Mouse (Mus musculus) olfactory bulb, adult 2 months (tissue): ENCODE measurements at regions not wholly inside any gene's neighbourhood (a gene's known extent, or its start where the extent isn't known, plus 50 kb on each side); places are given as distances from the start of the nearest gene placed in this dataset.

Experiments used
- H3K27ac ChIP-seq: fragments of 200-500 bp; 2 replicates; pipeline ENCODE4 v1.5.1; 2012; ENCODE audit warnings: low read depth, low read length; ENCODE audit not compliant: insufficient read depth
- H3K4me1 ChIP-seq: fragments of 200-500 bp; 2 replicates; pipeline ENCODE4 v1.6.1; 2012; ENCODE audit warnings: low read length; ENCODE audit not compliant: control insufficient read depth, insufficient read depth
- H3K4me3 ChIP-seq: fragments of 200-500 bp; 2 replicates; pipeline ENCODE4 v1.5.1; 2012; ENCODE audit warnings: mild to moderate bottlenecking, low read depth, low read length, moderate library complexity; ENCODE audit not compliant: insufficient read depth
- CTCF ChIP-seq: fragments of 200-500 bp; IDR thresholded peaks from 2 replicates; pipeline ENCODE4 v1.5.1; 2012; ENCODE audit warnings: low read depth, mild to moderate bottlenecking, low read length, moderate library complexity; ENCODE audit not compliant: insufficient read depth
- POLR2A ChIP-seq: fragments of 200-500 bp; IDR thresholded peaks from 2 replicates; pipeline ENCODE4 v1.6.1; 2012; ENCODE audit warnings: mild to moderate bottlenecking, low read depth, low read length, moderate library complexity; ENCODE audit not compliant: insufficient read depth
- WGBS: fragments of 180-500 bp; shearing (Covaris S2); methylation state at CpG from one replicate; pipeline ENCODE4 v1.1.7; 2018; 5-methylcytosine and 5-hydroxymethylcytosine counted together

DNA sequence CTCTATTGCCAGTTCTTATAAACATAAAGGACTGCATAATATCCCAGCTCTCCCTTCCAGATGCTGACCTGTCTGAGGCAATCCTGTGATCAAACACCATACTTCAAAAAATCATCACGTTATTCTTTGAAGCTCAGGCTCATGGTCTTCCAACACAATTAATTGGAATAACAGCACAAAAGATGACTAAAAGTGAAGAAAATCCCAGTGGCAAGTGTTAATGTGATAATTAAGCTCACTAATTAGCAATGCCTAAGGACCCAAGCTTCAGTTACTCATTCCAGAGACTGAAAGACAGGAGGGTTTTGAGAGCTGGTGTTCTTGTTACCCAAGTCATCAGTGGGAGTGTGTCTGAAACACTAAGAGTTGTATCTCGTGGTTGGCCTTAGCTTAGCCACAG is 363.5 kb upstream of the Myt1l start:
- TF ChIP-seq POLR2A (no peak), CTCF (no peak)
- 41% methylated on average over 2 of the region's 2 CpGs for WGBS
- Histone ChIP-seq H3K27ac (no peak overlapping the region), H3K4me1 (no peaks in the 10 kb centered on the region; the same call in 1 of the 2 replicates), H3K4me3 (no peak overlapping the region)

DNA sequence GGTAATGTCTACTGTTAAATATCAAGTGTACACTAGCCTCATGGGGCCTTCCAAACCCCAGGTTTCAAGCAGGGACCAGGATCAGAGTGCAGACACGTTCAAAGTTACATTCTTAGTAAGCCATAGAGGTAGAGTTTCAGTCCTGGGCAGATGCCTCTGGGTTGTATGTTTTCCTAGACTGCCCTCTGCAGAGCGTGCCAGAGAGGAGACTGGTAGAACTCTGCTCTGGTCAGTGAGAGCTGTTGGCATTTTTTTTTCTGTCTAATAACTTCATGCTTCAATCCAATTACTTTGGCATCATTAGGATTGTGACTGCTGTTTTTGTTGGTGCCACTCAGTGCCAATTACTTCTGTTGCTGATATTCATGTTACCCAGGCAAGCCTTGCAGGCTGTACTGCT is 361.9 kb upstream of the Myt1l start:
- WGBS = 40% methylated on average over 2 of the region's 2 CpGs
- Histone ChIP-seq H3K4me1 (no peaks in the 10 kb centered on the region; the same call in 1 of the 2 replicates), H3K4me3 (no peak overlapping the region), H3K27ac (no peak overlapping the region)
- TF ChIP-seq CTCF (no peak), POLR2A (no peak)

DNA sequence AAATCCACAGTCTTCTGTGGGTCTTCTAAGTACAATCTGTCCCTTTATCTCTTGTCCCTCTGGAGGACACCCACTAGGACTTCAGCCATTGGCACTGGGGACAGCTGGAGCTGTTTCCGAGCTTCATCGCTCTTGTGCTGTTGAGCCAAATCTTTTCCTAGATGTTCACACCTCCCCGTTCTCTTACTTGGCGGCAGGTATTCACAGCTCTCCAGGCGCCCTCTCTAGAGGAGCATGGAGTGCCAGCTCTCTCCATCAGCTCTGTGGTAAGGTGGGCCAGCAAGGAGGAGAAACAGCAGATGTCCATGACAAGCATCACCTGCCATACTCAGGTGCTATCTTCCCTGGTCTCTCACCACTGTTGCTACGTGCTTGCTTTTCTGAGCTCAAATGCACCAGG is 360.3 kb upstream of the Myt1l start:
- Histone ChIP-seq H3K27ac (no peak overlapping the region), H3K4me3 (no peak overlapping the region), H3K4me1 (no peaks in the 10 kb centered on the region)
- WGBS = 91% methylated on average over 6 of the region's 6 CpGs
- no peak for TF ChIP-seq CTCF
- TF ChIP-seq POLR2A = no peak

DNA sequence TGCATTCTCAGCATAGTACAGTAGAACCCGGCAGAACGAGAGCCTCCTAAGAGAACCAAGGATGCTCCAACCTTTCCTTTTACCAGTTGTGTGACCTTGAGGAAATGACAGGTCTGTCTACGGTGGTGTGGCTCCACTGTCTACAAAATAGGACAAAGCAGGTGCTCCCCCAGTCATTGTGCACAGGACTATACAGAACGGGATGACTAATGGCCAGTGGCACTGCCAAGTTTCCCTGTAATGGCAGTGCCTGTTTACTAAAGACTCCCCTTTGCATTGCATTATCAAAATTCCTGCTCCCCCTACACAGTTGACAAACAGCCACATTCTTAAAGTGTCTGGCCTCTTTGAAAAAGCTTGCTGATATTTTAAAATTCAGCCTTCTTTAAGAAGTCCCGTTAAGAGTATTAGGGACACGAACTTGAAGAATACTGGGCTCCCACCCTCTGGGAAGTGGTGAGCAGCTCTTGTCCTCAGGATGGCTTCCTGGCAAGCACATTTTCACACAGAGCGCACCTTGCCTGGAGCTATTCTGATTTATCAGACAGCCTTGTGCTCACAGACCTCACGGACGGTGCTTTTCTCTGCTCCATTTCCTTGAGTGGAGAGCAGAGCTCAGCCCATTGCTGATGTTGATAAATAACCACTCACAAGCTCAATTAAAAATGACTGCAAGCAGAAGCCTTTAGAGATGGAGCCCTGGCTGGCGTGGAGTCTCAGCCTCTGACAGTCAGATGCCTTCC is 352.3 kb upstream of the Myt1l start:
- H3K4me3 ChIP-seq = no peak overlapping the region
- TF ChIP-seq CTCF (no peak), POLR2A (no peak)
- 66% methylated on average over 10 of the region's 10 CpGs for WGBS
- H3K4me1 ChIP-seq = peaks cover 10% of the 10 kb centered on the region; the same call in 1 of the 2 replicates
- H3K27ac ChIP-seq = no peak overlapping the region

DNA sequence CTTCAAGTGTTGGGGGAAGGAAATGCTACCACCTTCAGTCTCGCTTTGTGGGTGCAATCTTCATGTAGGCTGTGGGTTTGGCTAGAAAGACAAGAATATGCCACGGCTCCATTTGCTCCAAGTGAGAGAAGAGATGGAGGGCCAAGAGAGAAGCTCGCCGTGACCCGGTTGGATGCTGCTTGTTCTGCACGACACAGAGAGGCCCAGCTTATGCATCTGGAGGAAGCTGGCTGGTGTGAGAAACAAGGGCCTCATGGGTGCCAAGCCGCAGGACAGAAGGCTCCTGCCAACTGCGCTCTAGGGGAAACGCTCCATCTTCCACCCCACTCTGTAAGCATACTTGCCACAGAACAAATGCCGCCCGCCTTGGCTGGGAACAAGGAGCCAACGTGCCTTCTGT is 351.0 kb upstream of the Myt1l start:
- H3K4me3 ChIP-seq = no peak overlapping the region
- H3K4me1 ChIP-seq = peaks cover 10% of the 10 kb centered on the region; the same call in 1 of the 2 replicates
- H3K27ac ChIP-seq = no peak overlapping the region
- TF ChIP-seq CTCF (no peak), POLR2A (no peak)
- WGBS = 82% methylated on average over 12 of the region's 12 CpGs

DNA sequence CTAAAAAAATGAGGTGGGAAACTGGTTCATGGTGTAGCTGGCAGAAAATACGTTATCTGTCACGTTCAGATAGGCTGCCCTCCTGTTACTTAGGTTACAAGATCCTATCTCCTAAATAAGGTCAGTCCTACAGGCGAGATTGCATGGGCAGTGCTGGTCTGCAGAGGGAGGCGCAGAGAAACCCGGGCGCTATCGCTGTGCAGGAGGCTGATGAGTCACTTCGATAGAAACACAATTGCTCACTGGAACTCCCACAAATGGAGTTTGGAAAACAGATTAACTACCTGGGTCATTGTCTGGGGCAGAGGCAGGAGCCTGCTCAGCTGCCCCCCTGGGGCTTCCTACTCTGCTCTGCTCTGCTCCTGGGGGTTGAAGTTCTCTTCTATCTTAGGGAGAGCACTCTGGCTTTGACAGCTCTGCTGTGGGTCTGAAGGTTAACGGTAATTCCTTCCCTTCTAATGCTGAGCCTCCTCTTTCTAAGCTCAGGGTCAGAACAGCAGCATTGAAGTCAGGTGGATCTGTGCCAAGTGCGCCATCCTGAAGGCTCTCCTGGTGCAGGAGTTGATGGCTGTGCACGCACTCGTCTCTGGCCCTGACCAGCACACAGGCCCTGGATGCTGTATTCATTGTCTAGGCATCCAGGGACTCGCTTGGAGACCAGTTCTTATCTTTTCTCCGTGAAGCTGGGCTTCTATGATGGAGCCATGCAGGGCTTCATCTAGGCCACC is 349.9 kb upstream of the Myt1l start:
- Histone ChIP-seq H3K27ac (no peak overlapping the region), H3K4me3 (no peak overlapping the region), H3K4me1 (peaks cover 10% of the 10 kb centered on the region; the same call in 1 of the 2 replicates)
- TF ChIP-seq CTCF = no peak
- no peak for TF ChIP-seq POLR2A
- 63% methylated on average over 14 of the region's 14 CpGs for WGBS

DNA sequence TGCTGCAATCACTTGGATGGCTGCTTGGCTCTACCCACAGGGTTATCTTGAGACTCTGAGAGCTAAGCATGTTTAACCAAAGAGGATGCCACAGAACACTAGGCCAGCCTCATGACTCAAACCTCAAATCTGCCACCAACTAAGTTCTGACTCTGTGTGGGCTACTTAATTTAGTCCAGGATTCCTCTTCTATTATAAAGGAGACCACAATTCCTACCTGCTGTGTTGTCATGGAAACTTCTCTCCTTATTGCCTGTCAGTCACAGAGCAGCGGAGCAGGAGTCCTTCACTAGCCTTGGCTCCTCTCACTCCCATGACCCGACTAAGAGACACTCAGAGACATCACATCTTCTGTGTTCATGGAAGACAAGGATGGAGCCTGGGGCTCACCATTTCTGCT is 348.8 kb upstream of the Myt1l start:
- WGBS = 74% methylated on average over 2 of the region's 2 CpGs
- Histone ChIP-seq H3K4me3 (no peak overlapping the region), H3K4me1 (peaks cover 10% of the 10 kb centered on the region; the same call in 1 of the 2 replicates), H3K27ac (no peak overlapping the region)
- no peak for TF ChIP-seq POLR2A
- TF ChIP-seq CTCF = no peak

DNA sequence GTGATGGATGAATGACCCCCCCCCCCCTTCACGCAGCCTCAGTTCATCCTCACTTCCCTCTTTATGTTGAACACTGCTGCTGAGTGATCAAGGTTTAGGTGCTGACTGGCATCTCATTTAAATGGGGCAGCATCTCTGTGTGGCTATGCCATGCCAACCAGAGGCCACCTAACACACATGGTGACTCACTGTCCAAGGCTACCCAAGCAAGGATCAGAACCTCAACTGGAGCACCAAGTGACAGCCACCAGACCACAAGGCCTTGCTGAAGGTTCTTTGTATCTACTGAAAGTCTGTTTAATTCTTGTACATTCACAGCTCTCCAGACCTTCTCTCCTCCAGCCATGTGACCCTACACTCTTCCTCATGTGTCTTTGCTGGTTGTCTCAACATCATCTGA is 347.6 kb upstream of the Myt1l start:
- H3K27ac ChIP-seq = no peak overlapping the region
- H3K4me1 ChIP-seq = peaks cover 10% of the 10 kb centered on the region; the same call in 1 of the 2 replicates
- no peak for TF ChIP-seq POLR2A
- TF ChIP-seq CTCF = no peak
- WGBS = 79% methylated on average over 1 of the region's 1 CpGs
- no peak overlapping the region for H3K4me3 ChIP-seq

DNA sequence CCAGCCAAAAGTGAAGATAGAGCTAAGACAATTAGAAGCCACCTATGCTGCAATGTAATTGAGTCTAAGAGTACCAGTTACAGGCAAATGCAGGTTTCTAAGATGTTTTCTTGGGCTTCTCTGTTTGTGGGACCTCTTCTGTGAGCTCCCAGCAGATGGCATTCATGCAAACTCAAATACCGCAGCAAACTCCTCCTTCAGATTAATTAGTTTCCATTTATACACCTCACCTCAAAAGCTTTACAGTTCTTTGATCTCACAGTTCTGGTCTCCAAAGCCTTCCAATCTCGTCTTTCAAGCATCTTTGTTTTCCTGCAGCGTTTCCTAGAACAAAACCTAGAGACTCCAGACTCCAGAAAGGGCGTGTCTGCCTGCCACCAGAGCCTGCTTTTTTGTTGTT is 340.6 kb upstream of the Myt1l start:
- Histone ChIP-seq H3K4me1 (no peaks in the 10 kb centered on the region), H3K4me3 (no peak overlapping the region), H3K27ac (peak overlapping the region; percentile 58; the same call in 1 of the 2 replicates)
- TF ChIP-seq CTCF (no peak), POLR2A (no peak)
- WGBS = 18% methylated on average over 4 of the region's 4 CpGs
